Mouse (Mus musculus): ENCODE data around the gene Olfr571. TPM values are rescaled to one million over a fixed set of nuclear protein-coding genes. Genes with fewer than 3 reads are reported as not detected.

Gene Olfr571
- polyA plus RNA-seq (2015; fragmentation: Nextera tagmentation; extraction: Ambion mirVana), result not detected in 2 replicates

DNA sequence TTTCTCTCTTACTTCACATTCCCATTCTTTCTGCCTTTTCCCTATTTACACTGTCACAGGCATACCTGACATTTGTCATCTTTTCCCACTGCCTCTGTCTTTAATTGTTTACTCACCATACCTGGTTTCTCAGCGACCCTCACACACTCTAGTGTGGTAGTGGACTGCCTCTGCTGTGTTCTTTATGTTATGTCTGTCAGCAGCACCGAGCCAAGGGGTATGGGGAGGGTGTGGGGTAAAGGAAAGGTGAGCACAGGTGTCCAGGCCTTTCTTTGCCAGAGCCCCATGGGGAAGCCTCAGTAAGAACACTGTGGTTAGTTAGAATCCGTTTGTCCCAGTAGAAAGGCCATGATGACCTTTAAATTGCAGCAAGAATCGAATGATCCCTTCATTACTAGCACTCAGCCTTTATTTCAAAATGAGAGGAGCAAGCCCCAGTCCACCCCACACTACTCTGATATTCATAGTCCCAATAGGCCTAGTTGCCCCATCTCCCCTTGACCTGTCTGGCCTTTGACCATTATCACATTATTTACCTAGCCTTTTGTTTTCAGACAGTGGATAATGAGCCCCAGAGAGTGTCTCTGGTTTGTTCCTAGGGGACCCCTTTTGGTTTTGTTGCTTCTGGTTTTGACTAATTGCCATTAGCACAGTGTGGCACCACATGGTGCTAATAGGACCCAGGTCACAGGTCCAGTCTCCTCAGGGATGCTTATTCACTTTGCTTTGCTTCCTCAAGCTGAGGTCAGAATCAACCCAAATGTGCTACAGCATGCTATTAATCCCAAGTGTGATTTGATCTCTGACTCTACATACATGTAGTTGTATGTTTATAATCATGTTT is at the start of gene Olfr571:
Gene Olfr571, minus strand, starts transcription at position 505 of the 844 bp plus-strand sequence.
- no peak within 1 kb of the TSS for H3K9ac ChIP-seq
- H3K27me3 ChIP-seq, result no peaks in the 10 kb centered on the region
- ATAC-seq (ENCODE audit: low FRiP score, low read depth), result no peak
- H3K9me3 ChIP-seq, result no peaks in the 10 kb centered on the region
- 60% methylated on average over 4 of the region's 4 CpGs for WGBS
- H3K27ac ChIP-seq, result no peak within 1 kb of the TSS
- no peaks in the 10 kb centered on the region for H3K4me1 ChIP-seq
- no peaks in the 10 kb centered on the region for H3K36me3 ChIP-seq
- H3K4me3 ChIP-seq, result no peak within 1 kb of the TSS
- no peak within 1 kb of the TSS for H3K4me2 ChIP-seq (replicated peaks)

DNA sequence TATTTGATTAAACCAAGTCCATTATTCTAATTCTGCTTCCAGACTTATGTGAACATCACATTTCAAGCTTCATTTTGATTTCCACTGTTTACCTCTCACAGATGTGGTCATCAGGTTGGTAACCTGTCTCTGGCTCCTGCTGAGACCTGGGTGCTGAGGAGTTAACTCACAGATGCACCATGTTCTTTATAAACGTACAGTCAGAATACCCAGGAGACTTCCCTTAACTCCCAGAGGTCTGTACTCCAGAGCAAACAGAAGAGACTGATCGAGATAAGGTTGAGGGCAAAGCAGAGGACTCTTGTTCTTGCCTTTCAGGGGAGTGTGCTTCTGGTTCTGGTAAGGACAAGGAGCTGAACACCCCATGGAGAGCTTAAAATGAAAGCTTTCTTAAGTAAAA is 45.0 kb upstream of the Olfr571 start, which contains the start of gene Olfr576:
Gene Olfr576, plus strand, starts transcription at position 301 of the 400 bp plus-strand sequence.
- H3K4me1 ChIP-seq, result no peaks in the 10 kb centered on the region
- H3K27ac ChIP-seq, result no peak within 1 kb of the TSS
- H3K27me3 ChIP-seq, result no peaks in the 10 kb centered on the region
- no peak within 1 kb of the TSS for H3K9ac ChIP-seq
- no peaks in the 10 kb centered on the region for H3K9me3 ChIP-seq
- WGBS, result 55% methylated on average over 2 of the region's 2 CpGs
- ATAC-seq (ENCODE audit: low FRiP score, low read depth), result no peak
- no peaks in the 10 kb centered on the region for H3K36me3 ChIP-seq
- H3K4me2 ChIP-seq (replicated peaks), result no peak within 1 kb of the TSS
- no peak within 1 kb of the TSS for H3K4me3 ChIP-seq

DNA sequence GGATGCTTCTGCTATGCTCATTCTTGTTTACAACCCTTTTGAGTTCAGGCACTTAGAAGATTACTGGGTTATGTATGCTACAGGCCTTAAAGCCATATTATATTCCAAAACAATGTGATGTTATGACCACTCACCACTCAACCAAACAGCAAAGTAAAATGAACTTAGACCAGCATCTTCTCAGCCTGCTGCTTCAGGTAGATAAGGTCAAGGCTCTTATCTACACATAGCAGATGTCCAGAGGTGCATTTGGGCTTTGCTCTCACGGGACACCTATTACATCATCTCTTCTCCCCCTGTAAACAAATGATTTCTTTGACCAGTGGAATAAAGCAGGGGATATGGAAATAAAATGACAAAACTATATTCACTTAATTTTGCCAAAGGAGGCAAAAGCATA is 41.3 kb upstream of the Olfr571 start, which contains the start of gene Olfr575:
Gene Olfr575, minus strand, starts transcription at position 183 of the 400 bp plus-strand sequence.
- no peak within 1 kb of the TSS for H3K27ac ChIP-seq
- no peak within 1 kb of the TSS for H3K4me3 ChIP-seq
- no peak within 1 kb of the TSS for H3K9ac ChIP-seq
- H3K4me2 ChIP-seq (replicated peaks), result no peak within 1 kb of the TSS
- no peak; the same call in 1 of the 2 replicates for ATAC-seq (ENCODE audit: low FRiP score, low read depth)
- H3K36me3 ChIP-seq, result no peaks in the 10 kb centered on the region
- no peaks in the 10 kb centered on the region for H3K9me3 ChIP-seq
- 70% methylated on average over 1 of the region's 1 CpGs for whole genome bisulfite sequencing
- no peaks in the 10 kb centered on the region for H3K27me3 ChIP-seq
- no peaks in the 10 kb centered on the region for H3K4me1 ChIP-seq

DNA sequence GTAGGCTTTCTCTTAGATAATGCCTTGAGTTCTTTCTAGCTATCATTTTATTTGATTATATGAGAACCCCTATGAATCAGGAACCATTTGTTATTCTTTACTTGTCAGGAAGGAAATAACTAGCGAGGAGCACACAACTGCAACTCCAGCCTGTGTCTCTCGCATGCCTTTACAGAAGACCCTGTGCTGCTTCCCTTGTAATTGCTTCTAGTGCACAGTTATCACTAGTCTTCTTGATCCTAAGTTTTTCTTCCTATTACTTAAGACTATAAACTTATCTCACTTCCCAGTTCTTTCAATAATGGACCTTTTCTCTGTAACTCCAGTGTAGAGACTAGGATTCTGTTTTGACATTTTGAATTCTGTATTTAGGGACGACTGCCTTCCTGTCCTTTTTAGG is 40.8 kb upstream of the Olfr571 start:
- Histone ChIP-seq H3K4me2 (replicated peaks) (no peak overlapping the region), H3K9me3 (no peaks in the 10 kb centered on the region), H3K4me1 (no peaks in the 10 kb centered on the region), H3K27ac (no peak overlapping the region), H3K4me3 (no peak overlapping the region), H3K9ac (no peak overlapping the region), H3K27me3 (no peaks in the 10 kb centered on the region), H3K36me3 (no peaks in the 10 kb centered on the region)
- ATAC-seq (ENCODE audit: low FRiP score, low read depth), result no peak
- WGBS, result 73% methylated on average over 3 of the region's 3 CpGs

DNA sequence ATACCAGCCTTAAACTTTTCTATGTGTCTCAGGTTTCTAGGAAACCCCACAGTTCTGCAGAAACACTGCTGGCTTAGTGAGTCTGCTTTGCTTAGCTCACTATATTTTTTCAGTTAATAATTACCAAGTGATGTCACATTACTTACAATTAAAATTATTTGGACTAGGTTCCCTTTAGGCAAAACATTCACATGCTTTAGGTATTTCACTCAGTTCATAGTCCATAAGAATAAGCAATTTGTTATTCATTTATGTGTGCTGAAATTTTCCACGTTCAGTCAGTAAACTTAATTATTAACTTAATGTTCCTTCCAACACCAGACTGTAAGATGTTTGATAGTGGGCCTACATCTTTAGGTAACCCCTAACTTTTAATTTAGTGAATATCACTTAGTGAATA is 33.4 kb upstream of the Olfr571 start:
- 49% methylated on average over 1 of the region's 1 CpGs for WGBS

DNA sequence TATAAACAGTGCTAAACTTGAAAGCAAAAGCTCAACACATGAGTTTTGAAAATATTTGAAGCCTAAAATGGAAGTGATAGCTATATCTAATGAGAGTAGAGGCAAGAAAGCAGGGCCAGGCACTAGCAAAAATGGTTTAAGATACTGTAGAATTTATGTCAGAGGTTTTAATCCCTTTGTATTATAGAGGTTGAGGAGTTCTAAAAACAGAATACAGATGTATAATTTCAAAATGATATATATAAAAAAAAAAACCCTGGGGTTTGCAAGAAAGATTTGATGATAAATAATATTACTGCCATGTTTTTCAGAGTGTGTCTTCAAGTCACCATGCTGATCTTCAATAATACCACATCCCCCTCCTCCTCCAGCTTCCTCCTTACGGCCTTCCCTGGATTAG is 30.8 kb upstream of the Olfr571 start, which contains the start of gene Olfr574:
Gene Olfr574, plus strand, starts transcription at position 301 of the 400 bp plus-strand sequence.
- H3K4me3 ChIP-seq, result no peak within 1 kb of the TSS
- no peak for ATAC-seq (ENCODE audit: low FRiP score, low read depth)
- H3K9ac ChIP-seq, result no peak within 1 kb of the TSS
- no peaks in the 10 kb centered on the region for H3K4me1 ChIP-seq
- H3K4me2 ChIP-seq (replicated peaks), result no peak within 1 kb of the TSS
- H3K27ac ChIP-seq, result no peak within 1 kb of the TSS
- no peaks in the 10 kb centered on the region for H3K27me3 ChIP-seq
- H3K9me3 ChIP-seq, result no peaks in the 10 kb centered on the region
- H3K36me3 ChIP-seq, result no peaks in the 10 kb centered on the region
- 97% methylated on average over 1 of the region's 1 CpGs for WGBS

More for the DNA sequence above, 33.4 kb upstream of the Olfr571 start:
- Histone ChIP-seq H3K4me1 (no peaks in the 10 kb centered on the region), H3K9ac (no peak overlapping the region), H3K9me3 (no peaks in the 10 kb centered on the region), H3K27me3 (no peaks in the 10 kb centered on the region), H3K27ac (no peak overlapping the region), H3K4me3 (no peak overlapping the region), H3K4me2 (replicated peaks) (no peak overlapping the region), H3K36me3 (no peaks in the 10 kb centered on the region)
- no peak for ATAC-seq (ENCODE audit: low FRiP score, low read depth)

DNA sequence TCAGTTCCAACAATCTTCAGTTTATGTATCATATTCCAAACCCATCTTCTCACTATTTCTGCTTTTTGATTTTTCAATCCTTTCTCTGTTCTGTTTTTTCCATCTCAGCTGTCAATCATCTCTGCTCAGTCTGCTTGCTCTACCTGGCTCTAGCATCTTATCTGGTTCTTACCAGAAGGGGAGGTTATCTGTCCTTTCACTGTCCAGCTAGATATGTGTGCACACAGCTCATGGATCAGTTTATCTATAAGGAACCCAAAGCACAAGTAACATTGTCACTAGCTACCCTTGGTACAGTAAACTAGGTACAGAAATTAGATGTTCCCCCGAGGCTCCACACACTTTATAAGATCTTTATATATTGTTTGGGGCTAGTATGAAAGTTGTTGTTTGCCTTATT is 26.1 kb upstream of the Olfr571 start:
- H3K36me3 ChIP-seq, result no peaks in the 10 kb centered on the region
- no peak overlapping the region for H3K9ac ChIP-seq
- ATAC-seq (ENCODE audit: low FRiP score, low read depth), result no peak
- WGBS, result 79% methylated on average over 1 of the region's 1 CpGs
- no peak overlapping the region for H3K27ac ChIP-seq
- no peak overlapping the region for H3K4me3 ChIP-seq
- no peak overlapping the region for H3K4me2 ChIP-seq (replicated peaks)
- H3K9me3 ChIP-seq, result no peaks in the 10 kb centered on the region
- H3K27me3 ChIP-seq, result no peaks in the 10 kb centered on the region
- no peaks in the 10 kb centered on the region for H3K4me1 ChIP-seq

DNA sequence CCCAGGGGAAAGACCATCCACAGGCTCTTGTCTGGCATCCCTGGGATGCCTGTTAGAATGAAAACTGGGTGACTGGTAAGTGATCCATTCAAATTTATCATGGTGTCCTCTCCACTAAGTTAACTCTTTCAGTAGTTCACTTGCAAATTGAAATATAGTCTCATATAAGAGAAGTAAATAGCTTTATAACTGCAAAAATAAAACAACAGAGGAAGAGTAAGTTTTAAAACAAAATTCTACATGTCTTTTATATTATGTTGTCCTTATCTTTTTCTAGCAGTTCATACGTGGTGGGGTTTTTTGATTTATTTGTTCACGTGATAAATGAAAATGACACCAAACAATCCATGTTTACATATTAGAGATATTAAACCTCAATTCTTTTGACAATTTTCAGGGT is 25.1 kb upstream of the Olfr571 start, which contains the start of gene Olfr573-ps1:
Gene Olfr573-ps1, minus strand, starts transcription at position 101 of the 400 bp plus-strand sequence.
- H3K27me3 ChIP-seq, result no peaks in the 10 kb centered on the region
- no peak for ATAC-seq (ENCODE audit: low FRiP score, low read depth)

DNA sequence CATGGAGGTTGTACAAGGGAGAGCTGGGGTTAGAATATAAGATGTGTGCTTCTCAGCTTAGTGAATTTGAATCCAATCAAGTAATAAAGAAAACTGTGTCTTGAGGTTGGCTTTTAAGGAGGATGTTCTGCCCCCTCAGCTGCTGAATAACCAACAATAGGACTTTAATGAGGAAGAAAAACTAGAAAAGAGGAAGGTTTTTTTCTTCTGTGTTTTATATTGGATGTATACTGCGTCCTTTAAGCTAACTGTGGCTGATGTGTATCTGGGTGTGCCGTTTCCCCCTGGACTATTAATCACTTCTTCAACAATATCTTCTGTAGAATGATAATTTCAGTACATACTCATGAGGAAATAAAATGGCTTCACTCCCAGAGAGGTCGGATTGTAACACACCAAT is 9.8 kb upstream of the Olfr571 start:
- H3K27ac ChIP-seq, result no peak overlapping the region
- no peaks in the 10 kb centered on the region for H3K36me3 ChIP-seq
- no peaks in the 10 kb centered on the region for H3K9me3 ChIP-seq
- H3K9ac ChIP-seq, result no peak overlapping the region
- H3K4me3 ChIP-seq, result no peak overlapping the region
- H3K4me1 ChIP-seq, result no peaks in the 10 kb centered on the region
- no peaks in the 10 kb centered on the region for H3K27me3 ChIP-seq
- no peak overlapping the region for H3K4me2 ChIP-seq (replicated peaks)
- ATAC-seq (ENCODE audit: low FRiP score, low read depth), result no peak
- WGBS, result 76% methylated on average over 3 of the region's 3 CpGs

More for the DNA sequence above, 25.1 kb upstream of the Olfr571 start, which contains the start of gene Olfr573-ps1:
- Histone ChIP-seq H3K9me3 (no peaks in the 10 kb centered on the region), H3K27ac (no peak within 1 kb of the TSS), H3K4me3 (no peak within 1 kb of the TSS), H3K9ac (no peak within 1 kb of the TSS), H3K4me1 (no peaks in the 10 kb centered on the region), H3K36me3 (no peaks in the 10 kb centered on the region), H3K4me2 (replicated peaks) (no peak within 1 kb of the TSS)
- WGBS, result 84% methylated on average over 2 of the region's 2 CpGs

DNA sequence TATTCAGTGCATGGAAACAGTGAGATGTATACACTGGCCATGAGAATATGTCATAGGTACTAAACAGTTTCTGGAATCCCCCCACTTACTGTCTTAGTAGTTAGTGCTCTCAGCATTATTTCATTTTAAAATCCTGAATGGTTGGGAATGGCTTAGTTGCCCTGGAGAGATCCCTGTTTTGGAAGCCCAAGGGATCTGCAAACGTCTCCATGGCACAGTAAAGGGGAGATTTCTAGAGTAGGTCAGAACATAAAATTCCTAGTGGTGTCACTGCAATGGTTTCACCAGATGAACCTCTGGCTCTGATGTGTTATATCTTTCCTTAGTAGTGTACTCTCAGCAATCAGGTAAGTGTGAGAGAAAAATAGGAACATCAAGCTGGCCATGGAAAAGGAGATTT is 6.8 kb upstream of the Olfr571 start, which contains the start of gene Olfr572:
Gene Olfr572, plus strand, starts transcription at position 301 of the 400 bp plus-strand sequence.
- H3K4me2 ChIP-seq (replicated peaks), result no peak within 1 kb of the TSS
- 61% methylated on average over 1 of the region's 1 CpGs for WGBS

DNA sequence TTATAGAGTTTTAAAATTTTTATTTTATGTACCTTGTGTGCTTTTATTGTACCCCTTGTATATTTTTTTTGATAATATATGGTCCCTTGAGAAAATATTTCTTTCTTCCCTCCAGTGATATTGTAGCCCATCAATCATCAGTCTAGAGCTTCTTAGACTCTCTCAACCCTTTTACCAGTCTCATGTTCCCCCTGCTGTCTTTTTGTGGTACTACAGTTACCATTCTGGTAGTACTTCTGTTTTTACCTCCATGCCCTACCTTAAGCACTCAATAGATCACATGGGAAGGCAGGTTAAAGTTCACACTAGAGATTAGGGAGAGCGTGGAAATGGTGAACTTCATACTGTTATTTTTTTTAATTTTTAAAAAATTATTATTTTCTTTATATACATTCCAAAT is 2.3 kb upstream of the Olfr571 start:
- no peak overlapping the region for H3K4me2 ChIP-seq (replicated peaks)
- WGBS, result 13% methylated on average over 1 of the region's 1 CpGs
- H3K36me3 ChIP-seq, result no peaks in the 10 kb centered on the region
- peak; percentile 73 for ATAC-seq (ENCODE audit: low FRiP score, low read depth)
- H3K9ac ChIP-seq, result no peak overlapping the region
- no peaks in the 10 kb centered on the region for H3K4me1 ChIP-seq
- H3K27ac ChIP-seq, result no peak overlapping the region
- H3K4me3 ChIP-seq, result no peak overlapping the region
- no peaks in the 10 kb centered on the region for H3K27me3 ChIP-seq
- no peaks in the 10 kb centered on the region for H3K9me3 ChIP-seq

More for the DNA sequence above, 6.8 kb upstream of the Olfr571 start, which contains the start of gene Olfr572:
- Histone ChIP-seq H3K27me3 (no peaks in the 10 kb centered on the region), H3K9me3 (no peaks in the 10 kb centered on the region), H3K36me3 (no peaks in the 10 kb centered on the region), H3K4me3 (no peak within 1 kb of the TSS), H3K9ac (no peak within 1 kb of the TSS), H3K27ac (no peak within 1 kb of the TSS), H3K4me1 (no peaks in the 10 kb centered on the region)
- no peak for ATAC-seq (ENCODE audit: low FRiP score, low read depth)

DNA sequence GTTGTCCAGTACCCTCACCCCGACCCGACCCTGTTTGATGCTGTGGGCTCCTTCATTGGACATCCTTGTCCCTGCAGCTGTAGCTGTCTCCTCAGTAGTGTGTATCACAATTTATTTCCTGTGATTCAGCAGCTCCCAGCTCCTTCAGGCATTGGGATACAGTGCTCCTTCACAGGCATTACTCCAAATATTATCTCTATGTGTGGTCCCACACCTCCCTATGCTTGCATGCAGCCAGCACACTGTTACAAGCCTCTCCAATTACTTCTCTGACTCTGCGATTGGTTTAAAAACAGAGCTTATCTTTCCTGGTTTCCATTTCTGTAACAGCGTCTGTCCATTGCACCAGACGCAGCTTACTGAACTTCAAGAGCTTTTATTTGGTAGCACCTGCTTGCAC is 931 bp downstream of the Olfr571 start:
- H3K4me2 ChIP-seq (replicated peaks), result no peak overlapping the region
- no peaks in the 10 kb centered on the region for H3K36me3 ChIP-seq
- H3K9me3 ChIP-seq, result no peaks in the 10 kb centered on the region
- no peak for ATAC-seq (ENCODE audit: low FRiP score, low read depth)
- H3K9ac ChIP-seq, result no peak overlapping the region
- H3K4me3 ChIP-seq, result no peak overlapping the region
- H3K27me3 ChIP-seq, result no peaks in the 10 kb centered on the region
- no peaks in the 10 kb centered on the region for H3K4me1 ChIP-seq
- WGBS, result 61% methylated on average over 5 of the region's 5 CpGs
- H3K27ac ChIP-seq, result no peak overlapping the region
